Mouse (Mus musculus) MEL (cell line): ENCODE data around the gene Osbp.

ENCODE experiments used
- CTCF ChIP-seq, 3 experiments: IDR thresholded peaks in 2 of 3; conservative IDR thresholded peaks in 1 of 3; 2 replicates each; pipeline ENCODE4 v1.5.1; 2011 to 2012; ENCODE audit warnings: low read length in 3 of 3, low read depth in 2 of 3, mild to moderate bottlenecking in 2 of 3, improper control_type of control experiment in 1 of 3, inconsistent platforms in 1 of 3, mixed read lengths in 1 of 3, moderate library complexity in 1 of 3; ENCODE audit not compliant: control insufficient read depth in 1 of 3, insufficient read depth in 1 of 3, poor library complexity in 1 of 3, severe bottlenecking in 1 of 3
- EP300 ChIP-seq, 2 experiments: IDR thresholded peaks; 2 replicates each; pipeline ENCODE4 v1.6.1; 2011; ENCODE audit warnings: improper control_type of control experiment in 2 of 2, low read length in 2 of 2, low read depth in 1 of 2, mild to moderate bottlenecking in 1 of 2
- HCFC1 ChIP-seq: IDR thresholded peaks from 2 replicates; pipeline ENCODE4 v1.6.1; 2012; ENCODE audit warnings: low read depth, mild to moderate bottlenecking, inconsistent platforms, low read length, improper control_type of control experiment, moderate library complexity
- MAX ChIP-seq: IDR thresholded peaks from 2 replicates; pipeline ENCODE4 v1.6.1; 2011; ENCODE audit warnings: low read length, improper control_type of control experiment
- POLR2A ChIP-seq, 2 experiments: IDR thresholded peaks; 2 replicates each; pipeline ENCODE4 v1.6.1; 2011 to 2012; ENCODE audit warnings: low read length in 2 of 2, mild to moderate bottlenecking in 2 of 2, control low read depth in 1 of 2, improper control_type of control experiment in 1 of 2, low read depth in 1 of 2, moderate library complexity in 1 of 2; ENCODE audit not compliant: control insufficient read depth in 1 of 2, insufficient read depth in 1 of 2, poor library complexity in 1 of 2
- SIN3A ChIP-seq: IDR thresholded peaks from 2 replicates; pipeline ENCODE4 v1.6.1; 2012; ENCODE audit warnings: low read length, improper control_type of control experiment, inconsistent platforms
- TAL1 ChIP-seq: IDR thresholded peaks from 2 replicates; pipeline ENCODE4 v1.6.1; 2012; ENCODE audit warnings: mild to moderate bottlenecking, inconsistent platforms, low read length, moderate library complexity, mixed read lengths
- TCF12 ChIP-seq: IDR thresholded peaks from 2 replicates; pipeline ENCODE4 v1.6.1; 2014; ENCODE audit warnings: low read depth, mild to moderate bottlenecking, inconsistent platforms, low read length, improper control_type of control experiment, moderate library complexity
- ZC3H11A ChIP-seq: IDR thresholded peaks from 2 replicates; pipeline ENCODE4 v1.6.1; 2012; ENCODE audit warnings: low read depth, mild to moderate bottlenecking, inconsistent platforms, low read length, improper control_type of control experiment

- TF ChIP-seq SIN3A, result no peak
- TF ChIP-seq TAL1, result no peak
- TF ChIP-seq POLR2A (IDR thresholded peaks at IDR 0.05; ENCODE audit: control insufficient read depth in 1 of 2, insufficient read depth in 1 of 2, low read depth in 1 of 2, low read length in 2 of 2, poor library complexity in 1 of 2), result no peak
- TF ChIP-seq CTCF (IDR thresholded peaks at IDR 0.05 in 2 of 3, conservative IDR thresholded peaks at IDR 0.05 in 1 of 3; ENCODE audit: control insufficient read depth in 1 of 3, insufficient read depth in 1 of 3, low read depth in 2 of 3, low read length in 3 of 3, poor library complexity in 1 of 3, severe bottlenecking in 1 of 3), result no peak
- no peak for TF ChIP-seq TCF12
- no peak for TF ChIP-seq EP300 (IDR thresholded peaks at IDR 0.05; ENCODE audit: low read depth in 1 of 2, low read length in 2 of 2)
- no peak for TF ChIP-seq MAX
- no peak for TF ChIP-seq ZC3H11A
- TF ChIP-seq HCFC1, result no peak
Measured at GRCm38 (mm10) chr19:12010916-12011559, 45.3 kb downstream of the Osbp start.
